Mouse (Mus musculus) layer of hippocampus, adult 6 months (tissue): ENCODE data around the gene Lig3. TPM values are rescaled to one million over a fixed set of nuclear protein-coding genes. Genes with fewer than 3 reads are reported as not detected.

Source experiments
- long read RNA-seq, 2 experiments: library from polyadenylated mRNA; unstranded; transcript quantifications; one replicate each; pipeline ENCODE4 v2.0.0; 2019 to 2020
- polyA plus RNA-seq: library from polyadenylated mRNA; unstranded; fragments of <200 nt; fragmentation: Nextera tagmentation; gene quantifications from 2 replicates; pipeline ENCODE4 v1.2.3, GENCODE M21; 2021

Lig3 gene
- polyA plus RNA-seq: 4.0 and 4.3 TPM in 2 replicates
- long read RNA-seq, experiment 1, full-length matches to known transcripts: 1 of 3 reads
- long read RNA-seq, experiment 1, partial matches to known transcripts: 1 of 3 reads
- long read RNA-seq, experiment 1, other reads (novel, unspliced or antisense): 1 of 3 reads
- long read RNA-seq, experiment 2, full-length matches to known transcripts: 23 of 35 reads
- long read RNA-seq, experiment 2, partial matches to known transcripts: 2 of 35 reads
- long read RNA-seq, experiment 2, other reads (novel, unspliced or antisense): 10 of 35 reads

GRCm38 (mm10) chr11:82780983-82781903 is at the start of gene Lig3:
TSS of gene Lig3 (plus strand) at chr11:82781108.

GRCm38 (mm10) chr11:82763742-82764437 is 17.0 kb upstream of the Lig3 start, which contains the start of the genes Cct6b and Zfp830:
TSS of gene Cct6b (minus strand) at chr11:82764321.
TSS of gene Zfp830 (plus strand) at chr11:82764345.

Other genes with a start within 250 kb of the Lig3 start
- gene Cct6b, start 16.8 kb upstream of the Lig3 start, polyA plus RNA-seq: 0.08 and 0.14 TPM in 2 replicates
- gene Zfp830, start 16.8 kb upstream of the Lig3 start, polyA plus RNA-seq: 13.3 and 17.2 TPM in 2 replicates
- gene Rffl, start 90.1 kb downstream of the Lig3 start, polyA plus RNA-seq: 6.8 and 6.9 TPM in 2 replicates
- 8.6 and 9.0 TPM in 2 replicates for gene Rad51d, start 109.5 kb downstream of the Lig3 start, polyA plus RNA-seq
- 0.10 TPM in 1 of 2 replicates, not detected in the other for gene Fndc8, start 111.0 kb downstream of the Lig3 start, polyA plus RNA-seq
- 1.2 and 1.5 TPM in 2 replicates for gene Nle1, start 127.3 kb downstream of the Lig3 start, polyA plus RNA-seq
- gene Unc45b, start 129.4 kb downstream of the Lig3 start, polyA plus RNA-seq: 0.33 and 0.34 TPM in 2 replicates
- 0.69 and 0.75 TPM in 2 replicates for gene Slfn5, start 170.2 kb downstream of the Lig3 start, polyA plus RNA-seq
- 0.16 and 0.20 TPM in 2 replicates for gene Slfn9, start 210.7 kb downstream of the Lig3 start, polyA plus RNA-seq
- gene Slfn8, start 239.7 kb downstream of the Lig3 start, polyA plus RNA-seq: 0.36 and 0.70 TPM in 2 replicates